Mouse (Mus musculus) c-Kit-positive CD71-negative TER-119-negative erythroid progenitor cells, embryonic 14.5 days (primary cell): Measurements from ENCODE around the gene Krt79.
A peak's percentile ranks its signal among the peaks of the same experiment; 100 is the strongest.

Experiments
- DNase-seq: peaks from one replicate; pipeline ENCODE4 v3.0.0-alpha.2; 2013; ENCODE audit warnings: low read depth

The Krt79 gene

DNA sequence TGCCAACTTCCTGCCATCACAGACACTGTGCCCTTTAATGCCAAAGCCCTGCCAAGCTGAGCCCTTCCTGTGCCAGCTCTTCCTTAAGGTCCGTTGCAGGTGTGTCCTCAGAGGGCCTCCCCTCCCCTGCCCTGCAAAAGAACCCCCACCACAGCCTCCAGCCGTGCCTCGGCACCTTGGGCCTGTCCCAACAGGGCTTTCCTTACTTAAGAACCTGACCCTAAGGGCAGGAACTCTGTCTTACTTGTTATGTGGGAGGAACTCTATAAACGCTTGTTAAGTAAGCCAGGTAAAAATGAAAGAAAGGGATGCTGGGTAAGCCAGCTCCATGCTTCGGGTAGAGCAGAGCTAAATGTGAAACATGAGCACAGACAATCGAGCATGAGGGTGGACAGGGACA lies 7.1 kb downstream of the Krt79 start:
- no peak for DNase-seq

- no peak for DNase-seq
Measured at GRCm38 (mm10) chr15:101929666-101930065, 10.5 kb downstream of the Krt79 start.

GRCm38 (mm10) chr15:101929087-101929486 lies 11.0 kb downstream of the Krt79 start:
- no peak for DNase-seq

DNA sequence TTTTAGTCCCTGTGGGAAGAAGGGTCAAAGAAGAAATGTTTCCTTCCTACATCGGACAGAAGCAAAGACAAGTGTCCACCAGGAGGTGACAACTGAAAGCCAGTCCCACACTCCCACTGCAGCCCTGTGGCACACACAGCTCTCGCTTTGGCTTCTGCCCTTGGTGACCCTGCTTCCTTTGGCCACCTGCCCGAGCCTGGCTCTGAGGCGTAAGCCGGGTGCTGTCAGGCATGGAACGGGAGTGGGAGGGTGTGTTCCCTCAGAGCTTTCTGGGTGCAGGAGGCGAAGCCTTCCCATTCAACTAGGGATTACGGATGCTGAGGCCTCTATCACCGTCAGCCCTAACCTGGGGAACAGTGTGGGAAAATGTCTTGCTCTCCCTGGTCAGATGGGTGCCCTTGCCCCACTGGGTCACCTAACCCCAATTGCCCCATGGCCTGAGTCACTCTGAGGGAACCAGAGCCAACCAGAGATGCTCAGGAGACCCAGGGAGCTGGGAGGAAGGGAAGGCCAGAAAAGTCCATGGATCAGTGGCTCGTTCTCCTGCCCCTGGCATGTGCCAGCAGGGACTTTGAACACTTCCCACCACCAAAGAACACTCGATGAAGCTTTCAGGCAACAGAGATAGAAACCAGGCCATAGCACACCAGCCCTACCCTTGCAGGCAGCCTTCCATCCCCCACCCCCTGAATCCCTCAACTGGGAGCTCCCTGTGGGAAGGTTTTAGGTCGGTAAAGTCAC lies 12.6 kb downstream of the Krt79 start:
- no peak for DNase-seq

- no peak for DNase-seq
Measured at GRCm38 (mm10) chr15:101925041-101925440, 15.1 kb downstream of the Krt79 start.

GRCm38 (mm10) chr15:101924635-101925034 lies 15.5 kb downstream of the Krt79 start, which contains the start of gene Krt4:
Gene Krt4 (minus strand): TSS chr15:101924735.
- no peak for DNase-seq

DNA sequence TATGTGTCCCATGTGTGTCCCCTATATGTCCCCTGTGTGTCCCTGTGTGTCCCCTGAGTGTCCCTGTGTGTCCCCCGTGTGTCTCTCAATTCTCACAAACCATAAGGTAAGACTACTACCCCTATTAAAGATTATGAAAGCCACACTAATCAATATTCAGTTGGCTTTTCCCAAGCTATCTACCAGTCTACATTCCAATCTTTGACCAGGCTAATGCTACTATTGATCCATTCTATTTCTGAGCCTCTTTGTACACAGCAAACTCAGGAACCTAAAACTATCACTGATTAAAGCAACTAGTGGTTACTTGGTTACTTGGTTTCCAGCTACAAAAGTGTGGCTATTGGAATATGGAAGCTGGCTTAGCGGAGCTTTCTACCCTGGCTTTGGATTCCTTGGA lies 17.8 kb downstream of the Krt79 start:
- DNase-seq, result no peak

DNA sequence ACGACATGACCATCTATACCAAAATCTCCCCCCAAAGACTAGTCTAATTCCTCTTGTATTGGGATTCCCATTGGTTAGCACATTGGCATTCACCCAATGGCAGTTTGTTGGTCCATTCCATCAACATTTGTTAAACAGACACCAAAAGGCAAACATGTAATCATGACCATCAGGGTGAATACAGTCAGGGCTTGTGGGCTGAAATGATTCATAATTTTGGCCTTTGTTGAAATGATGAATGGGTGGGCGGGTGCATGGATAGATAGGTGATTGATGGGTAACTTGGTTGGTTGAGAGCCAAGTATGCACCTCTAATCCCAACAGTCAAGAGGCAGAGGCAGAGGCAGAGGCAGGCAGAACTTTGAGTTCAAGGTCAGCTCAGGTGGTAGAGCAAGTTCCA lies 24.1 kb downstream of the Krt79 start:
- no peak for DNase-seq

- DNase-seq, result no peak
Measured at GRCm38 (mm10) chr15:101904849-101905248, 35.3 kb downstream of the Krt79 start.

DNA sequence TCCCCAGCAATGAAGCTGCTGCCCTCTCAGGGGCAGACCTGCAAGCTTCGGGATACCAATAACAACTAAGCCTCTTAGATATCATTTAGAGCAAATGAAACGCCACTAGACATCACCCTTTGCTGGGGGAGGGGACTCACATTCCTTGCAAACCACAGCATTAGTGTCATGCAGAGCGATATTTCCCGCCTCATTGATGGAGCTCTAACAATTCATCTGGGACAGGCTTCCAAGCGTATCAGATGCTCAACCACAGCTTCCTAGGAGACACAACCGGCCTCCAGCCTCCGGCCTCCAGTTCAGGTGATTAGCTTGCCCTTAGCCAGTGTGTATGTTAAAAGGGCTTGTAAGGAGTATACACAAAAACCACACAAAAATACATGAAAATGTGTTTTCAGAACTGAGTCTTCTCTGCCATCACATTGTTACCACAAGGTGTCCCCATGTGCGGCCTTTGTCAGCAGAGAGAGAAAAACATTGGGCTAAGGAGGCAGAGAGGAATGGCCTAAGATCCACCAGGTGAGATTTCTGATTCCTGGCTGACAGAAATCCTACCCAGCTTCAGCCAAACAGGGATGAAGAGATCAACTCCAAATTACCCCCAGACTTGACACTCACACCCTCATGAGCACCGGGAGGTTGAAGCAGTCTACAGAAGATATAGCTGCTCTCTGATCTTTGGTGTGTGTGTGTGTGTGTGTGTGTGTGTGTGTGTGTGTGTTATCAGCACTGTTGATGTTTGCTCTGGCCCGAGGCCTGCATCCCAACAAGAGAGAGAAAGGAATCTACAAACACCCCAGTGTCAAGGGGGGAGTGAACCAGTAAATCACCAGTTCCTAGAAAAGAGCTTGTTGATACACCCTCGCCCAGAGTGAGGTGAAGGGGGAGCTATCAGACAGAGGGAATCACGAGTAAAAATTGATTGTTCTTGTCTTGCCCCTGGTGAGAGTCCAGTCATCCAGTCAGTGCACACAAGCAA lies 37.7 kb downstream of the Krt79 start:
- no peak for DNase-seq

DNA sequence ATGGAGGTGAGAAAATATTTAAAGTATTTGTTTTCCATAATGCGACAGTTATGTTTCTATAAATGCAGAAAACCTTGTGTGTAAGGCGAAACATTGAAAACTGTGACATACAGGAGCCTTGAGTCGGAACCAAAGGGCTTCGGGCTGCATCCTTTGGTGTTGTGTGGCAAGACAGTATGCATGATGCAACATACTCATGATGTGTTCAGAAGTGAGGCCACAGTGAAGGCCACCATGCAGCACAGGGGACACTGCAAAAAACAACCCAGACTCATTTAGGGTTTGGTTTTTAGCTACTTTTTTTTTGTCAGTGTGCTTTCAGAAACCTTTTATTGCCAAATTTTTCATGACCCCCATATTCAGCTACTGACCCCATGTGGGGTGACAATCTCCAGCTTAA lies 44.9 kb downstream of the Krt79 start:
- no peak for DNase-seq

GRCm38 (mm10) chr15:101892820-101893219 lies 47.3 kb downstream of the Krt79 start, which contains the start of gene Krt76:
Gene Krt76 (minus strand): TSS chr15:101892920.
- DNase-seq, result no peak

- peak; percentile 9 for DNase-seq
Measured at GRCm38 (mm10) chr15:101879776-101880175, 60.3 kb downstream of the Krt79 start.
